Mouse (Mus musculus) intestine, embryonic 14.5 days (tissue): ENCODE measurements around the gene Spock1. TPM values are rescaled to one million over a fixed set of nuclear protein-coding genes. Genes with fewer than 3 reads are reported as not detected.
"Not testable (repeated sequence)": the region's sequence is repeated elsewhere in the genome, so short reads cannot be mapped to it uniquely, and the experiment has no call there.

Experiments
- ATAC-seq: fragments of 200-750 bp; cut with Nextera tagmentation; replicated peaks from 2 replicates; pipeline ENCODE4 v1.8.0; 2017; ENCODE audit warnings: low read depth, moderate number of reproducible peaks, moderate TSS enrichment, moderate library complexity; ENCODE audit not compliant: low FRiP score, low TSS enrichment
- DNase-seq: peaks from one replicate; pipeline ENCODE4 v3.0.0-alpha.2; 2018; ENCODE audit warnings: low spot score
- H3K27ac ChIP-seq: fragments of 300-500 bp; sonication (generic); 2 replicates; pipeline ENCODE4 v1.5.1; 2014; ENCODE audit warnings: low read depth, mild to moderate bottlenecking, control low read depth
- H3K27me3 ChIP-seq: fragments of 300-500 bp; sonication (generic); replicated peaks from 2 replicates; pipeline ENCODE4 v1.6.1; 2014; ENCODE audit warnings: low read length, control low read depth; ENCODE audit not compliant: control insufficient read depth, insufficient read depth
- H3K36me3 ChIP-seq: fragments of 300-500 bp; sonication (generic); 2 replicates; pipeline ENCODE4 v1.6.1; 2014; ENCODE audit warnings: low read length, control low read depth; ENCODE audit not compliant: control insufficient read depth, insufficient read depth
- H3K4me1 ChIP-seq: fragments of 300-500 bp; sonication (generic); replicated peaks from 2 replicates; pipeline ENCODE4 v1.6.1; 2014; ENCODE audit warnings: low read length, control low read depth, mixed read lengths; ENCODE audit not compliant: control insufficient read depth, insufficient read depth
- H3K4me2 ChIP-seq: fragments of 300-500 bp; sonication (generic); 2 replicates; pipeline ENCODE4 v1.6.1; 2014; ENCODE audit warnings: low read length
- H3K4me3 ChIP-seq: fragments of 300-500 bp; sonication (generic); 2 replicates; pipeline ENCODE4 v1.5.1; 2014; ENCODE audit warnings: low read depth, low read length, control low read depth, mixed read lengths
- H3K9ac ChIP-seq: fragments of 300-500 bp; sonication (generic); 2 replicates; pipeline ENCODE4 v1.6.1; 2014; ENCODE audit warnings: mild to moderate bottlenecking, low read length
- H3K9me3 ChIP-seq: fragments of 300-500 bp; sonication (generic); 2 replicates; pipeline ENCODE4 v1.6.1; 2016; ENCODE audit warnings: low read length, control low read depth; ENCODE audit not compliant: control insufficient read depth
- WGBS: fragments of 180-500 bp; shearing (Covaris S2); extraction: QIAGEN DNeasy Blood & Tissue Kit; methylation state at CpG from one replicate; pipeline ENCODE4 v1.1.7; 2014; 5-methylcytosine and 5-hydroxymethylcytosine counted together
- polyA plus RNA-seq: library from polyadenylated mRNA; unstranded; fragments of >200 nt; fragmentation: Nextera tagmentation; extraction: Ambion mirVana; gene quantifications from 2 replicates; pipeline ENCODE4 v1.2.1, GENCODE M21; 2014

The Spock1 gene
- polyA plus RNA-seq, 1 experiment from 2014 or later: 5.1 TPM

GRCm38 (mm10) chr13:57476700-57477099 is 431.4 kb downstream of the Spock1 start:
- H3K4me1 ChIP-seq: no peaks in the 10 kb centered on the region
- no peaks in the 10 kb centered on the region for H3K36me3 ChIP-seq
- H3K9me3 ChIP-seq: no peaks in the 10 kb centered on the region
- ATAC-seq (no peak), DNase-seq (no peak)
- no peaks in the 10 kb centered on the region for H3K27me3 ChIP-seq
- H3K9ac ChIP-seq: no peak overlapping the region
- 33% methylated on average over 6 of the region's 6 CpGs for WGBS
- H3K4me2 ChIP-seq: no peak overlapping the region
- no peak overlapping the region for H3K4me3 ChIP-seq
- H3K27ac ChIP-seq: no peak overlapping the region

GRCm38 (mm10) chr13:57474068-57474467 is 434.1 kb downstream of the Spock1 start:
- Histone ChIP-seq H3K4me2 (no peak overlapping the region), H3K9ac (no peak overlapping the region), H3K27me3 (no peaks in the 10 kb centered on the region), H3K4me1 (no peaks in the 10 kb centered on the region), H3K36me3 (no peaks in the 10 kb centered on the region), H3K27ac (no peak overlapping the region), H3K9me3 (no peaks in the 10 kb centered on the region), H3K4me3 (no peak overlapping the region)
- DNase-seq (no peak), ATAC-seq (no peak)
- 61% methylated on average over 2 of the region's 2 CpGs for WGBS

GRCm38 (mm10) chr13:57470922-57471321 is 437.2 kb downstream of the Spock1 start:
- not testable (repeated sequence) for H3K4me3 ChIP-seq, ATAC-seq, H3K27me3 ChIP-seq, H3K9ac ChIP-seq, H3K9me3 ChIP-seq, H3K36me3 ChIP-seq, DNase-seq, H3K4me2 ChIP-seq, H3K27ac ChIP-seq, H3K4me1 ChIP-seq
- WGBS: 80% methylated on average over 3 of the region's 4 CpGs

GRCm38 (mm10) chr13:57459978-57460377 is 448.2 kb downstream of the Spock1 start:
- 80% methylated on average over 8 of the region's 8 CpGs for WGBS
- no peaks in the 10 kb centered on the region for H3K27me3 ChIP-seq
- no peak overlapping the region for H3K27ac ChIP-seq
- H3K4me3 ChIP-seq: no peak overlapping the region
- no peaks in the 10 kb centered on the region for H3K9me3 ChIP-seq
- no peak overlapping the region for H3K4me2 ChIP-seq
- no peaks in the 10 kb centered on the region for H3K4me1 ChIP-seq
- no peaks in the 10 kb centered on the region for H3K36me3 ChIP-seq
- ATAC-seq (no peak), DNase-seq (no peak)
- no peak overlapping the region for H3K9ac ChIP-seq

- Histone ChIP-seq H3K36me3 (no peaks in the 10 kb centered on the region), H3K27ac (no peak overlapping the region), H3K4me2 (no peak overlapping the region), H3K9ac (no peak overlapping the region), H3K9me3 (no peaks in the 10 kb centered on the region), H3K27me3 (no peaks in the 10 kb centered on the region), H3K4me1 (no peaks in the 10 kb centered on the region), H3K4me3 (no peak overlapping the region)
- WGBS: 38% methylated on average over 11 of the region's 11 CpGs
- DNase-seq (no peak), ATAC-seq (no peak)
Measured at GRCm38 (mm10) chr13:57450189-57450821, 457.8 kb downstream of the Spock1 start.

- 82% methylated on average over 7 of the region's 7 CpGs for WGBS
- no peaks in the 10 kb centered on the region for H3K9me3 ChIP-seq
- no peaks in the 10 kb centered on the region for H3K4me1 ChIP-seq
- no peak overlapping the region for H3K4me2 ChIP-seq
- H3K36me3 ChIP-seq: no peaks in the 10 kb centered on the region
- no peak overlapping the region for H3K27ac ChIP-seq
- ATAC-seq (no peak), DNase-seq (no peak)
- no peak overlapping the region for H3K9ac ChIP-seq
- H3K4me3 ChIP-seq: no peak overlapping the region
- H3K27me3 ChIP-seq: no peaks in the 10 kb centered on the region
Measured at GRCm38 (mm10) chr13:57448906-57449305, 459.2 kb downstream of the Spock1 start.

GRCm38 (mm10) chr13:57444977-57445376 is 463.2 kb downstream of the Spock1 start:
- Histone ChIP-seq H3K4me2 (no peak overlapping the region), H3K36me3 (no peaks in the 10 kb centered on the region), H3K27ac (no peak overlapping the region), H3K9ac (no peak overlapping the region), H3K4me3 (no peak overlapping the region), H3K27me3 (no peaks in the 10 kb centered on the region), H3K4me1 (no peaks in the 10 kb centered on the region), H3K9me3 (no peaks in the 10 kb centered on the region)
- ATAC-seq: no peak
- 86% methylated on average over 3 of the region's 3 CpGs for WGBS
- no peak for DNase-seq

GRCm38 (mm10) chr13:57440111-57440510 is 468.0 kb downstream of the Spock1 start:
- no peak for ATAC-seq
- H3K4me2 ChIP-seq: no peak overlapping the region
- H3K9me3 ChIP-seq: no peaks in the 10 kb centered on the region
- no peaks in the 10 kb centered on the region for H3K4me1 ChIP-seq
- 89% methylated on average over 7 of the region's 7 CpGs for WGBS
- DNase-seq: no peak
- H3K36me3 ChIP-seq: no peaks in the 10 kb centered on the region
- no peaks in the 10 kb centered on the region for H3K27me3 ChIP-seq
- H3K4me3 ChIP-seq: no peak overlapping the region
- H3K27ac ChIP-seq: no peak overlapping the region
- no peak overlapping the region for H3K9ac ChIP-seq

- DNase-seq: no peak
- H3K9me3 ChIP-seq: no peaks in the 10 kb centered on the region
- H3K9ac ChIP-seq: no peak overlapping the region
- H3K4me2 ChIP-seq: no peak overlapping the region
- no peaks in the 10 kb centered on the region for H3K36me3 ChIP-seq
- no peak for ATAC-seq
- 89% methylated on average over 10 of the region's 10 CpGs for WGBS
- H3K27ac ChIP-seq: no peak overlapping the region
- H3K4me1 ChIP-seq: no peaks in the 10 kb centered on the region
- no peaks in the 10 kb centered on the region for H3K27me3 ChIP-seq
- H3K4me3 ChIP-seq: no peak overlapping the region
Measured at GRCm38 (mm10) chr13:57435726-57436220, 472.4 kb downstream of the Spock1 start.
